In genomic region chr16:63743208-63743854, GRCm38 (mm10) we compare ENCODE assay signal across 29 mouse cellular contexts.
A peak's percentile ranks its signal among the peaks of the same experiment; 100 is the strongest.
DNase-seq lines count a peak whose midpoint lies in the region; ATAC-seq and TF ChIP-seq lines count a peak whose summit lies in the region.
"Had no signal": no experiment of that assay in that cellular context is flagged by ENCODE, and none has a peak within 500 bp of the region (broad histone marks: within the 10 kb centered on the region; RNA-seq: fewer than 3 reads in every experiment).

No protein-coding gene starts in this region.

- WGBS in hindbrain, embryonic 15.5 days = 44% methylated on average over 9 of the region's 9 CpGs
- WGBS in hindbrain, embryonic 12.5 days = 53% methylated on average over 9 of the region's 9 CpGs
- 43% methylated on average over 9 of the region's 9 CpGs for WGBS in forebrain, embryonic 12.5 days
- WGBS in forebrain, postnatal 0 days = 42% methylated on average over 9 of the region's 9 CpGs
- 32% methylated on average over 9 of the region's 9 CpGs for WGBS in midbrain, embryonic 16.5 days

- no peaks in the 10 kb centered on the region for H3K9me3 ChIP-seq in hindbrain, embryonic 15.5 days
- no peaks in the 10 kb centered on the region for H3K9me3 ChIP-seq in hindbrain, embryonic 12.5 days (replicated peaks)
- no peaks in the 10 kb centered on the region for H3K9me3 ChIP-seq in forebrain, embryonic 12.5 days
- no peaks in the 10 kb centered on the region for H3K9me3 ChIP-seq in forebrain, postnatal 0 days (ENCODE audit: low read length)
- H3K9me3 ChIP-seq in midbrain, embryonic 16.5 days (replicated peaks; ENCODE audit: control insufficient read depth, low read length, poor library complexity, severe bottlenecking) = no peaks in the 10 kb centered on the region
- H3K9me3 ChIP-seq: embryonic facial prominence, embryonic 12.5 days; G1E; heart, embryonic 15.5 days; intestine, embryonic 15.5 days; limb, embryonic 15.5 days; liver, embryonic 15.5 days; lung, embryonic 15.5 days; megakaryocyte, embryonic 14.5 days; neural tube, embryonic 13.5 days had no signal

- TF ChIP-seq CTCF in forebrain, postnatal 0 days (IDR thresholded peaks at IDR 0.05; ENCODE audit: low read depth) = no peak

- peaks cover 11% of the 10 kb centered on the region; the same call in 1 of the 2 replicates for H3K4me1 ChIP-seq in hindbrain, embryonic 15.5 days (replicated peaks)
- peaks cover 17% of the 10 kb centered on the region for H3K4me1 ChIP-seq in hindbrain, embryonic 12.5 days
- peaks cover 20% of the 10 kb centered on the region for H3K4me1 ChIP-seq in forebrain, embryonic 12.5 days
- H3K4me1 ChIP-seq in forebrain, postnatal 0 days (ENCODE audit: insufficient read depth) = 0 out of 2 replicates have a peak, but pooled peaks cover 6% of the 10 kb centered on the region
- peaks cover 15% of the 10 kb centered on the region for H3K4me1 ChIP-seq in midbrain, embryonic 16.5 days (ENCODE audit: control insufficient read depth, insufficient read depth, low read length)
- H3K4me1 ChIP-seq: embryonic facial prominence, embryonic 12.5 days; heart, embryonic 15.5 days; intestine, embryonic 15.5 days; limb, embryonic 15.5 days; liver, embryonic 15.5 days; lung, embryonic 15.5 days; megakaryocyte, embryonic 14.5 days had no signal

- H3K27ac ChIP-seq in hindbrain, embryonic 15.5 days (replicated peaks) = no peak overlapping the region
- H3K27ac ChIP-seq in hindbrain, embryonic 12.5 days = no peak overlapping the region
- H3K27ac ChIP-seq in forebrain, embryonic 12.5 days = peak overlapping the region; percentile 61; the same call in 1 of the 2 replicates
- H3K27ac ChIP-seq in forebrain, postnatal 0 days (ENCODE audit: low read depth, low read length) = no peak overlapping the region
- H3K27ac ChIP-seq in midbrain, embryonic 16.5 days (ENCODE audit: low read length) = peak overlapping the region; percentile 37; the same call in 1 of the 2 replicates
- H3K27ac ChIP-seq: embryonic facial prominence, embryonic 12.5 days; heart, embryonic 15.5 days; intestine, embryonic 15.5 days; left cerebral cortex, adult 2 months; limb, embryonic 15.5 days; liver, embryonic 15.5 days; lung, embryonic 15.5 days; neural tube, embryonic 13.5 days had no signal

- no peak for ATAC-seq in hindbrain, embryonic 15.5 days (ENCODE audit: low FRiP score, low read depth)
- no peak for ATAC-seq in hindbrain, embryonic 12.5 days (ENCODE audit: low FRiP score)
- no peak for ATAC-seq in forebrain, embryonic 12.5 days (ENCODE audit: low FRiP score)
- ATAC-seq in forebrain, postnatal 0 days = peak; percentile 47
- peak; percentile 87 for ATAC-seq in midbrain, embryonic 16.5 days
- ATAC-seq: intestine, embryonic 15.5 days; Patski had no signal

- 0 out of 2 replicates have a peak overlapping the region, but pooled peaks have one; percentile 12 for H3K4me2 ChIP-seq in hindbrain, embryonic 15.5 days
- H3K4me2 ChIP-seq in hindbrain, embryonic 12.5 days (replicated peaks) = no peak overlapping the region
- H3K4me2 ChIP-seq in forebrain, embryonic 12.5 days = no peak overlapping the region
- H3K4me2 ChIP-seq in forebrain, postnatal 0 days (ENCODE audit: low read depth) = no peak overlapping the region
- H3K4me2 ChIP-seq in midbrain, embryonic 16.5 days (ENCODE audit: low read length) = peak overlapping the region; percentile 19; the same call in 1 of the 2 replicates
- H3K4me2 ChIP-seq: embryonic facial prominence, embryonic 12.5 days; heart, embryonic 15.5 days; intestine, embryonic 15.5 days; limb, embryonic 15.5 days; liver, embryonic 15.5 days; lung, embryonic 15.5 days; neural tube, embryonic 13.5 days had no signal

- peak; percentile 46 for DNase-seq in forebrain, postnatal 0 days
- DNase-seq in urinary bladder, postnatal 36 days (ENCODE audit: low spot score in 2 of 2) = no peak
- no peak for DNase-seq in kidney, postnatal 14 days
- DNase-seq: adrenal gland, adult 8-10 months; B cell, adult 2 months; cerebellum, adult 2 months; cerebellum, postnatal 25 days; heart, postnatal 36 days; kidney, adult 8-10 months; kidney, postnatal 10 days; left cerebral cortex, postnatal 4 days; lung, postnatal 36 days; thymus, postnatal 14 days had no signal

- H3K27me3 ChIP-seq in hindbrain, embryonic 15.5 days = no peaks in the 10 kb centered on the region
- H3K27me3 ChIP-seq in hindbrain, embryonic 12.5 days = no peaks in the 10 kb centered on the region
- no peaks in the 10 kb centered on the region for H3K27me3 ChIP-seq in forebrain, embryonic 12.5 days
- H3K27me3 ChIP-seq in forebrain, postnatal 0 days (ENCODE audit: insufficient read depth, low read length) = no peaks in the 10 kb centered on the region
- no peaks in the 10 kb centered on the region for H3K27me3 ChIP-seq in midbrain, embryonic 16.5 days (ENCODE audit: control insufficient read depth, insufficient read depth, low read depth, low read length)
- H3K27me3 ChIP-seq: CH12.LX; embryonic facial prominence, embryonic 12.5 days; heart, embryonic 15.5 days; intestine, embryonic 15.5 days; limb, embryonic 15.5 days; liver, embryonic 15.5 days; lung, embryonic 15.5 days; megakaryocyte, embryonic 14.5 days; neural tube, embryonic 13.5 days; Patski had no signal

- H3K36me3 ChIP-seq in hindbrain, embryonic 15.5 days = no peaks in the 10 kb centered on the region
- H3K36me3 ChIP-seq in hindbrain, embryonic 12.5 days = no peaks in the 10 kb centered on the region
- H3K36me3 ChIP-seq in forebrain, embryonic 12.5 days (replicated peaks) = no peaks in the 10 kb centered on the region
- H3K36me3 ChIP-seq in forebrain, postnatal 0 days (ENCODE audit: insufficient read depth) = no peaks in the 10 kb centered on the region
- no peaks in the 10 kb centered on the region for H3K36me3 ChIP-seq in midbrain, embryonic 16.5 days (ENCODE audit: control insufficient read depth, insufficient read depth, low read length)
- H3K36me3 ChIP-seq: embryonic facial prominence, embryonic 12.5 days; G1E; heart, embryonic 15.5 days; intestine, embryonic 15.5 days; limb, embryonic 15.5 days; liver, embryonic 15.5 days; lung, embryonic 15.5 days; neural tube, embryonic 13.5 days had no signal

- no peak overlapping the region for H3K4me3 ChIP-seq in hindbrain, embryonic 15.5 days
- H3K4me3 ChIP-seq in hindbrain, embryonic 12.5 days = no peak overlapping the region
- no peak overlapping the region for H3K4me3 ChIP-seq in forebrain, embryonic 12.5 days (replicated peaks)
- H3K4me3 ChIP-seq in forebrain, postnatal 0 days (ENCODE audit: low read depth, low read length) = no peak overlapping the region
- no peak overlapping the region for H3K4me3 ChIP-seq in midbrain, embryonic 16.5 days (ENCODE audit: low read depth, low read length)
- H3K4me3 ChIP-seq: embryonic facial prominence, embryonic 12.5 days; heart, embryonic 15.5 days; intestine, embryonic 15.5 days; left cerebral cortex, adult 2 months; limb, embryonic 15.5 days; liver, embryonic 15.5 days; lung, embryonic 15.5 days; megakaryocyte, embryonic 14.5 days; neural tube, embryonic 13.5 days had no signal

- H3K9ac ChIP-seq in hindbrain, embryonic 15.5 days = no peak overlapping the region
- no peak overlapping the region for H3K9ac ChIP-seq in hindbrain, embryonic 12.5 days
- no peak overlapping the region for H3K9ac ChIP-seq in forebrain, embryonic 12.5 days
- H3K9ac ChIP-seq in forebrain, postnatal 0 days = no peak overlapping the region
- no peak overlapping the region for H3K9ac ChIP-seq in midbrain, embryonic 16.5 days (ENCODE audit: low read depth, low read length)
- H3K9ac ChIP-seq: embryonic facial prominence, embryonic 12.5 days; heart, embryonic 15.5 days; intestine, embryonic 15.5 days; limb, embryonic 15.5 days; liver, embryonic 15.5 days; lung, embryonic 15.5 days; neural tube, embryonic 13.5 days had no signal

Comparison
In these comparisons a context has a peak if more than half of its experiments do, and no peak if none do; other contexts are left out.
1. ATAC-seq: peak in forebrain, postnatal 0 days (single experiment) and midbrain, embryonic 16.5 days (single experiment); none in hindbrain, embryonic 15.5 days (single experiment), hindbrain, embryonic 12.5 days (single experiment) and forebrain, embryonic 12.5 days (single experiment).
2. H3K27ac ChIP-seq: peak in forebrain, embryonic 12.5 days (single experiment) and midbrain, embryonic 16.5 days (single experiment); none in hindbrain, embryonic 15.5 days (single experiment), hindbrain, embryonic 12.5 days (single experiment) and forebrain, postnatal 0 days (single experiment).
3. H3K4me2 ChIP-seq: peak in hindbrain, embryonic 15.5 days (single experiment) and midbrain, embryonic 16.5 days (single experiment); none in hindbrain, embryonic 12.5 days (single experiment), forebrain, embryonic 12.5 days (single experiment) and forebrain, postnatal 0 days (single experiment).